Mouse (Mus musculus) heart, embryonic 15.5 days (tissue): ENCODE results near the gene Gm28043. TPM values are rescaled to one million over a fixed set of nuclear protein-coding genes. Genes with fewer than 3 reads are reported as not detected.
A peak's percentile ranks its signal among the peaks of the same experiment; 100 is the strongest.
"Not testable (repeated sequence)": the region's sequence is repeated elsewhere in the genome, so short reads cannot be mapped to it uniquely, and the experiment has no call there.

ENCODE experiments used
- ATAC-seq: fragments of 200-750 bp; cut with Nextera tagmentation; replicated peaks from 2 replicates; pipeline ENCODE4 v1.8.0; 2017; ENCODE audit warnings: low read depth, moderate TSS enrichment; ENCODE audit not compliant: insufficient number of reproducible peaks, insufficient read depth, low FRiP score
- H3K27ac ChIP-seq: fragments of 300-500 bp; sonication (generic); 2 replicates; pipeline ENCODE4 v1.5.1; 2015; ENCODE audit warnings: mild to moderate bottlenecking, inconsistent platforms
- H3K27me3 ChIP-seq: fragments of 300-500 bp; sonication (generic); 2 replicates; pipeline ENCODE4 v1.6.1; 2015; ENCODE audit warnings: inconsistent platforms
- H3K36me3 ChIP-seq: fragments of 300-500 bp; sonication (generic); 2 replicates; pipeline ENCODE4 v1.6.1; 2015; ENCODE audit warnings: mild to moderate bottlenecking, inconsistent platforms
- H3K4me1 ChIP-seq: fragments of 300-500 bp; sonication (generic); replicated peaks from 2 replicates; pipeline ENCODE4 v1.6.1; 2015; ENCODE audit warnings: inconsistent platforms
- H3K4me2 ChIP-seq: fragments of 300-500 bp; sonication (generic); 2 replicates; pipeline ENCODE4 v1.6.1; 2015; ENCODE audit warnings: inconsistent platforms, mild to moderate bottlenecking, moderate library complexity
- H3K4me3 ChIP-seq: fragments of 300-500 bp; sonication (generic); 2 replicates; pipeline ENCODE4 v1.5.1; 2015; ENCODE audit warnings: mild to moderate bottlenecking, inconsistent platforms
- H3K9ac ChIP-seq: fragments of 300-500 bp; sonication (generic); 2 replicates; pipeline ENCODE4 v1.6.1; 2015; ENCODE audit warnings: mild to moderate bottlenecking, inconsistent platforms
- H3K9me3 ChIP-seq: fragments of 300-500 bp; sonication (generic); replicated peaks from 2 replicates; pipeline ENCODE4 v1.6.1; 2016; ENCODE audit warnings: inconsistent platforms
- WGBS: fragments of 180-500 bp; shearing (Covaris S2); methylation state at CpG from one replicate; pipeline ENCODE4 v1.1.7; 2015; ENCODE audit warnings: mixed read lengths; 5-methylcytosine and 5-hydroxymethylcytosine counted together
- polyA plus RNA-seq: library from polyadenylated mRNA; unstranded; fragments of >200 nt; fragmentation: Nextera tagmentation; extraction: Ambion mirVana; gene quantifications from 2 replicates; pipeline ENCODE4 v1.2.1, GENCODE M21; 2015

Gene Gm28043
- polyA plus RNA-seq, 1 experiment from 2014 or later, result 1.8 TPM

DNA sequence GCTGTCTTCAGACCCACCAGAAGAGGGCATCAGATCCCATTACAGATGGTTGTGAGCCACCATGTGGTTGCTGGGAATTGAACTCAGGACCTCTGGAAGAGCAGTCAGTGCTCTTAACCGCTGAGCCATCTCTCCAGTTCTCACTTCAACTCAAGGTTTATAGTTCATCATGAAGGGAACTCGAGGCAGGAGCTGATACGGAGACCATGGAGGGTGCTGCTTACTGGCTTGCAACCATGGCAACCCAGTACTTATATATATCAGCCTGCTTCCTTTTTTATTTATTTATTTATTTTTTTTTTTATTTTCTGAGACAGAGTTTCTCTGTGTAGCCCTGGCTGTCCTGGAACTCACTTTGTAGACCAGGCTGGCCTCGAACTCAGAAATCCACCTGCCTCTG is 99.1 kb downstream of the Gm28043 start:
- H3K27me3 ChIP-seq, H3K36me3 ChIP-seq, ATAC-seq, H3K4me3 ChIP-seq, H3K9me3 ChIP-seq, H3K27ac ChIP-seq, H3K9ac ChIP-seq, H3K4me2 ChIP-seq: not testable (repeated sequence)
- WGBS, result 98% methylated on average over 4 of the region's 4 CpGs
- peaks cover 52% of the 10 kb centered on the region for H3K4me1 ChIP-seq

DNA sequence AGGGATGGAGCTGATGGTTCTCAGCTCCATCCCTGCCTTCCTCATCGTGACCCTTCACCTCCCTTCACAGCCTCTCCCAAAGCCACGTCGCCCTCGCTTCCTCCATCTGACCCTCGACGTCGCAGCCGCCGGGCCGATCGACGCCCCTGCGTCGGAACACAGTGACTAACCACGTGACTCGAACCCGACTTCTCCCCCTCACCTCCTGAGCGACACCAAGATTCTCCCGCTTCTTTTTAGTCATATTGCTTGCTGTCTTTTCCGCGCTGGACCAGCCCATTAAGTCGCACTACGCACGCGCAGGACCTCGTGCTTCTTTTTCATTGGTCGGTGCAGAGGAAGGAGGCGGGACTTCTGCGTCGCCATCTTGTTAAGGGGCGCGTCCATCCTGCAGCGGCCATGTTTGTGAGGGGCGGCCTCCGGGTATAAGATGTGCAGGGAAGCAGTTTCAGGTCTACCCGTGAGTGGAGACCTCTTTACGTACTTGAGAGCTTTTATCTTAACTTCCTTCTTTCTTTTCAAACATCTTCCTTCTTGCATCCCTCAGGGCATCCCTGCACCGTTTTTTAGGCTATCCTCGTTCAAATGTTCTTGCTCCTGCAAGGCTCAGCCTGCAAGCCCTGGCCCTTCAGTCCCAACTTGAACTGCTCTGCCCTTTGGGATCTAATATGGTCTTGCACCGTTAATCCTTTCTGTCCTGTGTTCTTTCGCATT is 102.2 kb downstream of the Gm28043 start, which contains the start of gene Ccdc167:
Gene Ccdc167 (minus strand): TSS at position 313 of the 714 bp plus-strand sequence.
- Histone ChIP-seq H3K4me1 (peaks cover 20% of the 10 kb centered on the region), H3K27ac (0 out of 2 replicates have a peak within 1 kb of the TSS, but pooled peaks have one; percentile 19), H3K9ac (peak within 1 kb of the TSS; percentile 53), H3K36me3 (no peaks in the 10 kb centered on the region), H3K4me3 (peak within 1 kb of the TSS; percentile 56), H3K4me2 (peak within 1 kb of the TSS; percentile 74), H3K27me3 (no peaks in the 10 kb centered on the region), H3K9me3 (no peaks in the 10 kb centered on the region)
- ATAC-seq, result peak; percentile 95
- 5% methylated on average over 41 of the region's 41 CpGs for WGBS

DNA sequence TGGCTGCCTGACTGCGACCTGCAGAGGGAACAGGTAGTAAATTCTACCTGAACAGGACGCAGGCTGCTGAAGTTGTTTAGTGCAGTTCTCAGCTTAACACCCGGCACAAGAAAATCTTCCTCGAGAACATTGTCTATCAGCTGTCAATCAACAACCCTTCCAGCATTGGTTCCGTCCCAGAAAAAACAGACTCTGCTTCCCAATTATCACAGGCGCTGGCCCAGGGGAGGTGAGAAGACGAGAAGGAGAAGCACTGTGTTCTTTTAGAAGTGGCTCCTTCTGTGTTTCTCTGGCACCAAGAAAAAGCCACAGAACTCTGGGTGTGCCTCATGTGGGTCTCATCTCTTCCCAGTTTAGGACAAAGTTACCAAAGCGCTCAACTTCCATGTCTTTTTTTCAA is 104.0 kb downstream of the Gm28043 start:
- Histone ChIP-seq H3K27ac (no peak overlapping the region), H3K27me3 (no peaks in the 10 kb centered on the region), H3K9me3 (no peaks in the 10 kb centered on the region), H3K4me2 (no peak overlapping the region), H3K36me3 (no peaks in the 10 kb centered on the region), H3K4me1 (peaks cover 11% of the 10 kb centered on the region), H3K4me3 (no peak overlapping the region), H3K9ac (no peak overlapping the region)
- ATAC-seq, result no peak
- WGBS, result 79% methylated on average over 8 of the region's 8 CpGs

DNA sequence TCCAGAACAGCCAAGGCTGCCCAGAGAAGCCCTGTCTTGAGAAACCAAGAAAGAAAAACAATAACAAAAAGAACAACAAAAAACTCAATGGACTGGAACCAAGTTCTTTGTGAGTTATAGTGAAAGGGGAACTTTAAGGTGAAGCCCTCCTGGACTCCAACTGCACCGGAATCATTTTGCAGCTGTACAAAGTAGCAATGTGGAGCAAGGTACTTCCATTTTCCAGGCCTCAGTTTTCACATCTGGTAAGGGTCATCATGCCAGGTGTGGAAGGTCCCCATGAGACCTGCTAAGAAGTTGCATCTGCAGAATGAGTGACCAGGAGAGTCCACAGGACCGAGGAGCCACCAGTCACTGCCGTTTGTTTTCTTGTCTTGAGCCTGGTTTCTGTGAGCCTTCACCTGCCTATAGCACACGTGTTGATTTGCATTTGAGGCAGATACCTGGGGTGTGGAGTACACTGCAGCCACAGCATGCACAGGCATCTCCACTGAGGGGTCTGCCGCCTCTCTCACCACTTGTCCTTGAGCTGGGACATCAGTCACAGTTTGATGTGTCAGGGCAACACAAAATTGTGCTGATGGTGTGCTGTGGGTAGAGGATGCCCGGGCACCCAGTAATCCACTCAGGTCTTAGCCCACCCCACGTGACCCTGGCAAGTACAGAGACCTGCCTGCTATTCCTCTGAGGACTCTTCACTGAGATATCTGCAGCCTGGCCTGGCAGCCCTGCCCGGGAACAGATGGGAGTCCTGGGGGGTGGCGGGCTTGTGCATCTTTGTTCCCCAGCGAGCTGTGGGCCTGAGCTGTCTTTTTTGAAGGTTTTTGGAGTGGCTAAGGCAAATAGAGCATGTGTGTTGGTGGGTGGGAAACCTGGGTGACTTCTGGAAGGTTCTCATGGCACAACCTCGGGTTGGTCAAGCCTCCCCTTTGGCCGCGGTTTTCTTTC is 105.2 kb downstream of the Gm28043 start:
- Histone ChIP-seq H3K4me1 (peaks cover 11% of the 10 kb centered on the region), H3K27me3 (no peaks in the 10 kb centered on the region), H3K4me3 (no peak overlapping the region), H3K4me2 (no peak overlapping the region), H3K9me3 (no peaks in the 10 kb centered on the region), H3K9ac (no peak overlapping the region), H3K27ac (no peak overlapping the region), H3K36me3 (no peaks in the 10 kb centered on the region)
- WGBS, result 74% methylated on average over 13 of the region's 13 CpGs
- ATAC-seq, result no peak

DNA sequence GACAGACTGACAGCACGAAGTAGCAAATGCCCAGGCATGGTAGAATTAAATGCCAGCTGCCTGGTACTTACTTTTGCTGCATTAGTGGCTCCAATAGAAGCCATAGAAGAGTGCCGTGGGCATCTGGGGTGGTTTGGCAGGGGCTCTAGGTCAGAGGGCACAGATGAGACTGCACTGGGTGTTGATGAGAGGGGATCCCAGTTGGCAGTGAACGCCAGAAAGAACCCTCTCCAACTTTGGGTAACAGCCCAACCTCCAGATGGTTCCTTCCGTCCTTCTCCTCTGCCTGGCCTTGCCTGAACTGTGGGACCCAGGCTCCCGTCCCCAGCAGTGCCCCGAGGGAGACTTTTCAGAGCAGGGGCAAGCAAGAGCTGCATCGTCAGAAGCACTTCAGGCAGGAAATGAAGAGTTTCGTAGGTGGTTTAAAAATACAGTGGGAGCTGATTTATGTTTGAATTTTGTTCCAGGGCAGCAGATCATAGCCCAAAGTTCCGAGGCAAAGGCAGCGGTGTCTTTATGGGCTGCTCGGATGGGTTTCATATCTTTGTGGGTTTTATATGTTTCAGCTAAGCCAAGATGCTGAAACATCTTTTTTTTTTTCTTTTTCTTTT is 106.2 kb downstream of the Gm28043 start:
- no peak overlapping the region for H3K9ac ChIP-seq
- no peaks in the 10 kb centered on the region for H3K27me3 ChIP-seq
- H3K36me3 ChIP-seq, result no peaks in the 10 kb centered on the region
- H3K9me3 ChIP-seq, result no peaks in the 10 kb centered on the region
- H3K4me2 ChIP-seq, result no peak overlapping the region
- peaks cover 10% of the 10 kb centered on the region for H3K4me1 ChIP-seq
- 75% methylated on average over 11 of the region's 11 CpGs for WGBS
- H3K27ac ChIP-seq, result no peak overlapping the region
- ATAC-seq, result no peak
- H3K4me3 ChIP-seq, result no peak overlapping the region

DNA sequence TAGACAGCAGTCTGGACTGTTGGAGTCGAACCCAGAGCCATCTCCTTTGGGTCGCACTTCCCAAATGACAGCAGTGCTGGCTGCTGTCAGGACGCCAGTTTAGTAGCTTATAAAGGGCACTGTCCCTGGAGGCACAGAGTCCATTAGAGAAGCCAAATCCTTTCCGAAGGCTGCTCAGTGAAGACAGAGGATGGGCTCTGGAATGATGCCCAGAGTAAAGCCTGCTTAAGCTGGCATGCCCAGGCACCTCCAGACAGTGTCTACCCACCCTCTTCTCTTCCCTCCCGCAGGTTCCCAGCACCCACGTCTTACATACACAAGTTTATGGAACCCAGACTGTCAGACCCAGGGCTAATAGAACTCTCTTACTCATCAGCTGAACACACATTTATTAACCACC is 109.9 kb downstream of the Gm28043 start:
- Histone ChIP-seq H3K27ac (no peak overlapping the region), H3K9ac (no peak overlapping the region), H3K9me3 (no peaks in the 10 kb centered on the region), H3K36me3 (no peaks in the 10 kb centered on the region), H3K4me3 (no peak overlapping the region), H3K4me1 (no peaks in the 10 kb centered on the region), H3K4me2 (no peak overlapping the region), H3K27me3 (no peaks in the 10 kb centered on the region)
- 70% methylated on average over 6 of the region's 6 CpGs for WGBS
- no peak for ATAC-seq

DNA sequence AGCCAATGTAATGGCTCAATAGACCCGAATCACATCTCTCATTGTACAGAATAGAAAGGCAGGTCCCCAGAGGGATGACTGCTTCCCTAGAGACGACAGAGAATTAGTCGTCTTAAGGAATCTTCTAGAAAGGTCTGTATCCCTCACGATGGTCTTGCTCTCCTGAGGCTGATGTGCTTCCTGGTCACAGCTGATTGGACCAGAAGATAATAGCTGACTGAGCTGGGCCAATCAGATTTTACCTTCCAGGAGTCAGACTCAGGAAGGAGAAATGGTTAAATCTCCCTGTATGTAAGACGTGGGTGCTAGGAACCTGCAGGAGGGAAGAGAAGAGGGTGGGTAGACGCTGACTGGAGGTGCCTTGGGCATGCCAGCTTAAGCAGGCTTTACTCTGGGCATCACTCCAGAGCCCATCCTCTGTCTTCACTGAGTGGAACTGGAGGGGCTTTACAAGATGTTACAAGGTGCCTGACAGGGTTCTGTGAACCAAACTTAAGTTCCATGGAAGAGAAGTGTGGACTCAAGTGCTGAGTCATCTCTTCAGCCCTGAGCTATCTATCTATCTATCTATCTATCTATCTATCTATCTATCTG is 110.4 kb downstream of the Gm28043 start:
- ATAC-seq, result no peak
- Histone ChIP-seq H3K27ac (no peak overlapping the region), H3K4me3 (no peak overlapping the region), H3K9ac (no peak overlapping the region), H3K27me3 (no peaks in the 10 kb centered on the region), H3K4me1 (peaks cover 3% of the 10 kb centered on the region), H3K36me3 (no peaks in the 10 kb centered on the region), H3K9me3 (no peaks in the 10 kb centered on the region), H3K4me2 (no peak overlapping the region)
- WGBS, result 70% methylated on average over 6 of the region's 6 CpGs

DNA sequence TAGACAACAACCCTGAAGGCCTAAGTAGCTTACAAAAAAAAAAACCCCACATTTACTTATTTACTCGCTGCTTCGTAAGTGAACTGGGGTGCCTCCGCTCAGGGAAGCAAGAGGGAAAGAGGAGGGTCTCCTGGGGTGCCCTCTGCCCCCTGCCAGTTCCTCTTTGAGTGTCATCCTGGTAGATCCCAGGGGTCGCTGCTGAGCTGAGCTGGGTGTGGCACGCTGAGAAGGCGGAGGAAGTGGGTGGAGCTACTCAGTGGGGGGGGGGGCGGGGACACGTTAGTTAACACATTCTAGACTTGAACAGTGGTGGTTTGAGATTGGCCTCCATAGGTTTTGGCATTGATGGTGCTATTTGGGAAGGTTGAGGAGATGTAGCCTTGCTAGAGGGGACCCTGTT is 113.4 kb downstream of the Gm28043 start:
- ATAC-seq, result no peak
- Histone ChIP-seq H3K36me3 (no peaks in the 10 kb centered on the region), H3K9ac (no peak overlapping the region), H3K4me2 (no peak overlapping the region), H3K4me3 (no peak overlapping the region), H3K9me3 (no peaks in the 10 kb centered on the region), H3K27me3 (no peaks in the 10 kb centered on the region), H3K27ac (no peak overlapping the region), H3K4me1 (peaks cover 15% of the 10 kb centered on the region)
- WGBS, result 48% methylated on average over 8 of the region's 8 CpGs

DNA sequence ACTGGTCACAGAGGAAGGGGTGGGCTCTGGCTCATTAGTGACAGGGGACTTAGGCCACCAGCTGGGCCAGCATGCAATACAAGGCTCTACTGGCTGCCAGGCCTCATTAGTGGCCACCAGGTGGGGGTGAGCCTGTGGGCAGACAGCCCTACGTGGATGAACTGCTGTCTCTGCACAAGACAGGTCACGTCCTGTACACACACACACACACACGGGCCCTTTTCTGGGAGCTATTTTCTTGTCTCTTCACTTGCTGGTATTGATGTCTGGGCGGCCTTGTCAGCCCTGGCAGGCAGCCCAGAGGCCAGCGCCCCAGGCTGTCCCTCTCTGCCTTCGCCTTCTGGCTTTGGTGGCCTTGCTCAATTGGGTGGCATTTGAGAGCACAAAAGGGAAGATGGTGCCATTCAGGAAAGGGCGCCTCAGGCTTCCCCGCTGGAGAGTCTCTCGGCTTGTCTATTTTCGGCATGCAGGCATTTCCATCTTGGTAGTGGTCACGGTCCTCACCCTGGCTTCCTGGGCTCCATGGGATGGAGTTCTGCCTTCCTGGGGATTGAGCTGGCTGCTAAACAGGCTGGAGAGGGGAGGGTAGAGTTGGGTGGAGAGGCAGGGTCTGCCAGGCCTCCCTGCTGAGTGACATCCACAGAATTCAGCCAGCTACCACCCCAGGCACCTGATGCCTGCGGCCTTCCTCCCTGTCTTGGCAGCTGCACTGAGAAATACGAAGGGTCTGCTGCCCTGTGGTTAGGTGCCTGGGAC is 116.0 kb downstream of the Gm28043 start:
- ATAC-seq, result peak; percentile 67
- 26% methylated on average over 13 of the region's 13 CpGs for WGBS

DNA sequence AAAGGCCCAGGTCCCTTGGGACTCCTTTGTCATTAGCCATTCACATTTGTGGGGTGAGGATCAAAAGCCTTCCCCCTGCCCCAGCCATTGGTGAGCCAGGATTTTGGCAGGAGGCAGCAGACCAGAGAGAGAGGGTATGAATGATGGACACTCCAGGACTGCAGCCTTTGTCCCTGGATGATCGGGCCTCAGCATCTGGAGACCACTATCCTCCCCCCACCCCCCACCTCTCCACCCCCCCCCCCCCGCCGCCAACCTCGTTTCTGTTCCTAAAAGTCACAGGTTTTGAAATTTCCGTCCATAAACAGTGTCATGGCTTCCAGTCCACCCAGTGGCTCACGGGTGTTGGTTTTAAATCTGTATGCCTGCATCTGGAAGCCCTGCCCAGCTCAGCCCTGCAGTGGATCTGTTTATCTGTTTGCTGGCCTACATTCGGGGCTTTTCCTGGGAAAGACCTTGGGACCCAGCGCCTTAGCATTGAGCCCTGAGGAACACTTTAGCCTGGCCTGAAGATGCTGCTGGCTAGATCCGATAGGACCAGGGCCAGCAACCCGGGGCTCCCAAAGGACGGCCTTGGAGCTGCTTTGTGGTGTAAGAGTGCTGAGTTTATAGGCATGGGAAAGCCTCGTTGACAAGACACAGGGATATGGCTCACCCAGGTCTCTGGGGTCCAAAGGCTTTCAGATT is 116.7 kb downstream of the Gm28043 start:
- Histone ChIP-seq H3K27me3 (no peaks in the 10 kb centered on the region), H3K27ac (peak overlapping the region; percentile 82), H3K9ac (no peak overlapping the region), H3K9me3 (no peaks in the 10 kb centered on the region), H3K4me3 (no peak overlapping the region), H3K36me3 (no peaks in the 10 kb centered on the region), H3K4me2 (no peak overlapping the region), H3K4me1 (peaks cover 21% of the 10 kb centered on the region)
- ATAC-seq, result peak; percentile 24; the same call in 1 of the 2 replicates
- WGBS, result 64% methylated on average over 12 of the region's 12 CpGs

More for the DNA sequence above, 116.0 kb downstream of the Gm28043 start:
- Histone ChIP-seq H3K27ac (peak overlapping the region; percentile 82), H3K4me1 (peaks cover 15% of the 10 kb centered on the region), H3K4me3 (no peak overlapping the region), H3K36me3 (no peaks in the 10 kb centered on the region), H3K9ac (peak overlapping the region; percentile 25; the same call in 1 of the 2 replicates), H3K4me2 (no peak overlapping the region), H3K9me3 (no peaks in the 10 kb centered on the region), H3K27me3 (no peaks in the 10 kb centered on the region)
